Mouse (Mus musculus) G1E-ER4 (cell line): ENCODE measurements around the gene Gm11985. TPM values are rescaled to one million over a fixed set of nuclear protein-coding genes. Genes with fewer than 3 reads are reported as not detected.

Source experiments
- GATA1 ChIP-seq: IDR thresholded peaks from one replicate; pipeline ENCODE4 v1.8.0; 2012; ENCODE audit warnings: low read length, inconsistent platforms
- polyA plus RNA-seq: library from polyadenylated mRNA; stranded (reverse); fragments of >175 nt; gene quantifications from 2 replicates; pipeline ENCODE4 v1.2.3, GENCODE M21; 2012

Gene Gm11985
- polyA plus RNA-seq, result not detected in 2 replicates

- TF ChIP-seq GATA1, result no peak
Observed at GRCm38 (mm10) chr11:7188469-7188868, at the start of gene Gm11985. Gene Gm11985 (minus strand): TSS chr11:7188569.

DNA sequence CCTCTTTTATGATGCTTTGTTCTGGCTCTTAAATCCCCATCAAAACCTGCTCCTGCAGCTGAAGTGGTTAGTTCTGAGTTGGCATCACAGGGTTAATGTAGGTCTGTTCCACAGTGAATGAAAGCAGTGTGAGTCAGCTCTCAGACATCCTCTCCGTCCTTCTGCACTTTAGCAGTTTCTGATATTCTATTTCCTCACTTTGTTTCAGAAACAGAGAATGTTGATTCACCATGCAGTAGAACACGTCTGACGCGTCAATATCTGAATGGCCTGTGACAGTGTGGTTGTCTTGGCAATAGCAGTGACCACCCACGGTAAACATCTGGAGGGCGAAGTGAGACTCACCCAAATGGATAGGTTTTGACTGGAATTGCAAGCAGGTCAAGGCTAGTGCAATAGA is 49.3 kb upstream of the Gm11985 start:
- TF ChIP-seq GATA1, result no peak

- no peak for TF ChIP-seq GATA1
Observed at GRCm38 (mm10) chr11:7236751-7237150, 48.4 kb upstream of the Gm11985 start.

GRCm38 (mm10) chr11:7234981-7235609 is 46.7 kb upstream of the Gm11985 start:
- TF ChIP-seq GATA1, result no peak

DNA sequence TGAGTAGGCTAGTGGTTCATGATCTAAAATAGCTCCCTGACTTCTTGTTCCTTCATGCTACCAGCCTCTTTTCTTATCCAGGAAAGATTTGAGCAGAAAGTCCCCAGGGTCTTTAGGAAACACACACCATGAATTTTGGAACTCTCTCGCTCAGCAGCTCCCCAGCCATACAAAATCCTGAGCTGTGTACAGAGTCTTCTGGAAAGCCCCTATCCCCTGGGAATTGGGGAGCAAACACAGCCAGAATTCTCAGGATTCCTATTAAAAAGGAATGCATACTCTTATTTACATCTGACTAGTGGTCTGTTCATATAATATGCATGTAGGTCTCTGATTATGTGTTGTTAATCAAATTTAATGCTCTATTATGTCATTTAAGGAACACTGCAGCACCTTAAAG is 46.1 kb upstream of the Gm11985 start:
- no peak for TF ChIP-seq GATA1

- no peak for TF ChIP-seq GATA1
Observed at GRCm38 (mm10) chr11:7233333-7233732, 45.0 kb upstream of the Gm11985 start.

GRCm38 (mm10) chr11:7231958-7232357 is 43.6 kb upstream of the Gm11985 start:
- no peak for TF ChIP-seq GATA1

- TF ChIP-seq GATA1, result no peak
Observed at GRCm38 (mm10) chr11:7230000-7230399, 41.6 kb upstream of the Gm11985 start.

DNA sequence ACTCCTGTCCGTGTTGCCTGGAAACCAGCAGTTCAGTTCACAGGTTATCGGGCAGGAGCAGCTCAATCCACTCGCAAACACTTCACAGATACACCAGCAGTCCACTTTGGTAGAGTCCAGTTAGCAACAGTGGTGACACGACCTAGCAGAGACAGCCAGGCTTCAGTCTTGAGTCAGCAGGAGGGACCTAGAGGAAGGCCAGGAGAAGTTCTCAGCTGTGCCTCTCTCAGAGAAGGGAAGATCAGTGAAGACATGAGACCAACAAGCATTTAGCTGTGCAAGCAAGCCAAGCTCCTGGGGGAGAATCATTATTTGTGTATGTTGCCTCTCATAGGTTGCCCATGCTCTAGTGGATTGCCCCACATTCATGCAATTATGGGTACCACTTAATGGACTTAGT is 39.7 kb upstream of the Gm11985 start:
- TF ChIP-seq GATA1, result no peak

GRCm38 (mm10) chr11:7226810-7227550 is 38.6 kb upstream of the Gm11985 start:
- no peak for TF ChIP-seq GATA1

DNA sequence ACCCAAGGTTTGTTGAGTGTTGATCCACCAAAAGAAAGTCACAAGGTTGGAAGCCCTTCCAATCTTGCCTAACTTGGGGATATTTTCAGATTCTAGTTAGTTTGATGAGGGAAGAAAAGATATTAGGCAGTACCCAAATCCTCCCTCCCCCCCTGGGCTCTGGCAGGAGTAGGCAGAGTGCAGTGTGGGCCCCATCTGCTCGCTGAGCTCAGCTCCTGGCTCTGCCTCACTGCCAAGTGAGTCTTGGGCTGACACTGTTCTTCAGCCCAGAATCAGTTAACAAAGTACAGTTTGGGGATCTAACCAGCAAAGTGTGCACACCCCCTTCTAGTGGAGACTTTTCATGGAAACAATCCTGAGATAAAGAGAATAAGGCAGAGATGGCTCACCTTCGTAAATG is 37.8 kb upstream of the Gm11985 start:
- TF ChIP-seq GATA1, result no peak

GRCm38 (mm10) chr11:7215703-7216102 is 27.3 kb upstream of the Gm11985 start:
- TF ChIP-seq GATA1, result no peak

GRCm38 (mm10) chr11:7214761-7215160 is 26.4 kb upstream of the Gm11985 start:
- no peak for TF ChIP-seq GATA1

DNA sequence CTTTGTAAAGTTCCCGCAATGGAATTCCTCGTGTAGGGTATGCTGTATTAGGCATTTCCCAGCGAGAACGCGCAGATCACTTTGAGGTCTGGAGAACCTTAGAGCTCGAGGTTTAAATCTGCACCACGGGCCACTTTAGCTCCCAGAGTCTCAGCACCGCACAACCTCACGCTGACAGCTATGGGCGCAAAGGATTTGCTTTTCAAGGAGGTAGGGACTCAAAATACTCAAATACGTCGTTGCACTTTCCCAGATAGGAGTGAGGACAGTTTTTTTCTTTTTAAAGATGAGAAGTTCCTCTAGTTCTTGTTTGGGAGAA is 25.9 kb upstream of the Gm11985 start:
- no peak for TF ChIP-seq GATA1

DNA sequence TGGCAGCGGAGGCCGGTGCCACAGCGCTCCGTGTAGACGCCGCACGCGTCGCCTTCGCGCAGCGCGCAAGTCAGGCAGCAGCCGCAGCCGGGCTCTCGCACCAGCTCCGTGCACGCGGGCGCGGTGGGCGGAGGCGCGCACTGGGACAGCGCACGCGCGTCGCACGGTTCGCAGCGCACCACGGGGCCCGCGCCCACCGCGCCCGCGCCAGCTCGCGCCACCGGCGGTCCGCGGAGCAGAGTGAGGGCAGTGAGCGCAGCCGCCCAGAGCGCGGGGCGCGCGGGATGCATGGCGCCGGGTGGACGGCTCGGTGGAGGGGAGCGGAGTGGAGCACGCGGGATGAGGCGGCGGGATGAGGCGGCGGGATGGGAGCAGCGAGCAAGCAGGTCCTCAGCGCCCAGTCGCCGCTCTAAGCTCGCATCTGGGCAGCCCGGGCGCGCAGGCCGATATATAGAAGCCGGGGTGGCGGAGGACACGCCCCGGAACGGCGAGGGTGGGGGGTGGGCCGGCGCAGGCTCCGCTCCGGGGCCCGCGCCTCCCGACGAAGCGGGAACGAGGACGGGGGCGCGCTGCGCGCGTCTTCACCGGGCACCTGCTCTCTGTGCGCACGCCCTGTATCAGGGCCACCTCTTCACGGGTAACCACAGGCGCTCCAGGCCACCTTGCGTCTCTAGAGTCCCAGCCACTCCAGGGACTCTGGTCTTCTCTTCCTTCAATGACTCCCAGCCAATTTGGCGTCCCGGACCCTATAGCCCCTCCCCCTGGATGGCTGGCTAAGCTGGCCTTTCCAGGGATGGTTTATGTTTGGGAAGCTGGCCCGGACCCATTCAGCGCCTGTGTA is 25.4 kb upstream of the Gm11985 start, which contains the start of gene Igfbp3:
Gene Igfbp3, minus strand, starts transcription at position 423 of the 841 bp plus-strand sequence.
- TF ChIP-seq GATA1, result no peak

- TF ChIP-seq GATA1, result no peak
Observed at GRCm38 (mm10) chr11:7213161-7213500, 24.8 kb upstream of the Gm11985 start.

DNA sequence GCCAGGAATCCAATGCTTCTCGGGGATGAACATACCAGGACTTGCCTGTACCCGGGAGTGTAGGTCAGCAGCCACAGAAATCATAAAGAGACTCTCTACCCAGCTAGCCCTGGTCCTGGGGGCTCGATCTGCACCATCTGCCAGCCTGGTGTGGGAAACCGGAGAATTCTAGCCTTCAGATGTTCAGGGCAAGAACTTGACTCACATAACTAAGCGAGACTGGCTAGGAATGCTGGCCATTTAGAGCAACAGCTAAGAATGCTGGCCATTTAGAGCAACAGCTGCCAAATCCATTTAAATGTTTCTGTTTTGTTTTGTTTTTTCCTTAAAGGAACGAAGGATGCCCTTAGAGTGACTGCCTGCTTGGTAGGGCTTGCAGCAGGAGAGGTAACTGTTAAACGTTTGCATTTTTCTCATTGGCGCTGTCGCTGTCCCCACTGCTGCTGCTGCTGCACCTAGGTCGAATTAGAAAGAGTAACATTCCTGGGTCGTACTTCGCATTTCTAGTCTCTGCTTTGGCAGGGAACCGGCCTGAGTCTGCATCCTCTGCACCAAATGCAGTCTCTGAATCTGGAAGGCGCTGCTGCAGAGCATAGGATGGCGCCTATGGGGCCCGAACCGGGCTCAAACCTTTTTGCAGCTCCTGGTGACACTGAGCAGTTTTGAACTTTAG is 23.9 kb upstream of the Gm11985 start:
- TF ChIP-seq GATA1, result no peak
